ENCODE assay signal across 10 mouse cellular contexts in genomic region chr12:108541088-108541487, GRCm38 (mm10). TPM values are rescaled to one million over a fixed set of nuclear protein-coding genes. Genes with fewer than 3 reads are reported as not detected.
DNase-seq lines count a peak whose midpoint lies in the region; ATAC-seq and TF ChIP-seq lines count a peak whose summit lies in the region.
"Had no signal": no experiment of that assay in that cellular context is flagged by ENCODE, and none has a peak within 500 bp of the region (broad histone marks: within the 10 kb centered on the region; RNA-seq: fewer than 3 reads in every experiment).

No protein-coding gene starts in this region.

- DNase-seq in kidney, adult 2 months: peak; percentile 52
- DNase-seq in MN1 (ENCODE audit: low spot score): peak; percentile 55
- DNase-seq in cerebellum, postnatal 14 days: peak; percentile 77 to 78
- peak; percentile 65 for DNase-seq in lung, postnatal 0 days (ENCODE audit: low spot score)
- DNase-seq in retina, postnatal 7 days (ENCODE audit: low read depth, low spot score): peak; percentile 47

- no peak for TF ChIP-seq EP300 in lung, postnatal 0 days (IDR thresholded peaks at IDR 0.05)

- H3K4me3 ChIP-seq in kidney, adult 2 months (ENCODE audit: insufficient read depth, low read depth, low read length): no peak overlapping the region
- H3K4me3 ChIP-seq in kidney, embryonic 15.5 days (replicated peaks): no peak overlapping the region
- no peak overlapping the region for H3K4me3 ChIP-seq in intestine, embryonic 15.5 days (replicated peaks)
- no peak overlapping the region for H3K4me3 ChIP-seq in lung, postnatal 0 days (ENCODE audit: low read depth, low read length)
- H3K4me3 ChIP-seq: embryonic facial prominence, embryonic 13.5 days; limb, embryonic 13.5 days had no signal

- ATAC-seq in kidney, embryonic 15.5 days (replicated peaks; ENCODE audit: low FRiP score): no peak
- 0 out of 2 replicates have a peak, but pooled peaks have one; percentile 39 for ATAC-seq in intestine, embryonic 15.5 days
- ATAC-seq in lung, postnatal 0 days: 0 out of 2 replicates have a peak, but pooled peaks have one; percentile 40
- ATAC-seq in erythroblast, adult 5-6 weeks (replicated peaks; ENCODE audit: low FRiP score, poor library complexity, severe bottlenecking): no peak

- no peaks in the 10 kb centered on the region for H3K9me3 ChIP-seq in kidney, embryonic 15.5 days (replicated peaks)
- H3K9me3 ChIP-seq in intestine, embryonic 15.5 days: no peaks in the 10 kb centered on the region
- no peaks in the 10 kb centered on the region for H3K9me3 ChIP-seq in lung, postnatal 0 days (ENCODE audit: low read length)
- H3K9me3 ChIP-seq: embryonic facial prominence, embryonic 13.5 days; limb, embryonic 13.5 days had no signal

- no peaks in the 10 kb centered on the region for H3K36me3 ChIP-seq in kidney, adult 2 months (ENCODE audit: control insufficient read depth, insufficient read depth, low read length)
- peaks cover 31% of the 10 kb centered on the region for H3K36me3 ChIP-seq in kidney, embryonic 15.5 days
- H3K36me3 ChIP-seq in intestine, embryonic 15.5 days: peaks cover 4% of the 10 kb centered on the region; the same call in 1 of the 2 replicates
- H3K36me3 ChIP-seq in lung, postnatal 0 days (ENCODE audit: insufficient read depth, low read length): no peaks in the 10 kb centered on the region; the same call in 1 of the 2 replicates

- H3K4me1 ChIP-seq in kidney, adult 2 months (ENCODE audit: control insufficient read depth, insufficient read depth, low read length): no peaks in the 10 kb centered on the region
- peaks cover 6% of the 10 kb centered on the region for H3K4me1 ChIP-seq in kidney, embryonic 15.5 days
- H3K4me1 ChIP-seq in intestine, embryonic 15.5 days (replicated peaks): no peaks in the 10 kb centered on the region
- H3K4me1 ChIP-seq in lung, postnatal 0 days (ENCODE audit: insufficient read depth, low read depth, low read length): no peaks in the 10 kb centered on the region
- H3K4me1 ChIP-seq: embryonic facial prominence, embryonic 13.5 days; limb, embryonic 13.5 days had no signal

- WGBS in kidney, adult 2 months: 21% methylated on average over 6 of the region's 6 CpGs
- WGBS in kidney, embryonic 15.5 days: 32% methylated on average over 6 of the region's 6 CpGs
- WGBS in intestine, embryonic 15.5 days: 30% methylated on average over 6 of the region's 6 CpGs
- WGBS in lung, postnatal 0 days: 22% methylated on average over 6 of the region's 6 CpGs

- no peaks in the 10 kb centered on the region for H3K27me3 ChIP-seq in kidney, adult 2 months (replicated peaks; ENCODE audit: control insufficient read depth, insufficient read depth, low read length)
- H3K27me3 ChIP-seq in kidney, embryonic 15.5 days: no peaks in the 10 kb centered on the region
- H3K27me3 ChIP-seq in intestine, embryonic 15.5 days (replicated peaks): no peaks in the 10 kb centered on the region
- no peaks in the 10 kb centered on the region for H3K27me3 ChIP-seq in lung, postnatal 0 days (replicated peaks; ENCODE audit: insufficient read depth, low read length)
- H3K27me3 ChIP-seq: embryonic facial prominence, embryonic 13.5 days; limb, embryonic 13.5 days had no signal

- H3K9ac ChIP-seq in kidney, embryonic 15.5 days: no peak overlapping the region
- H3K9ac ChIP-seq in intestine, embryonic 15.5 days: no peak overlapping the region
- no peak overlapping the region for H3K9ac ChIP-seq in lung, postnatal 0 days (replicated peaks; ENCODE audit: low read depth)
- H3K9ac ChIP-seq: embryonic facial prominence, embryonic 13.5 days; limb, embryonic 13.5 days had no signal

- TF ChIP-seq POLR2A in kidney, adult 2 months (IDR thresholded peaks at IDR 0.05; ENCODE audit: low read depth, low read length): no peak

- peak; percentile 81 for TF ChIP-seq CTCF in kidney, adult 2 months (conservative IDR thresholded peaks at IDR 0.05; ENCODE audit: insufficient read depth, insufficient read length, low read depth, low read length)
- peak; percentile 89 for TF ChIP-seq CTCF in lung, postnatal 0 days (IDR thresholded peaks at IDR 0.05)

- no peak overlapping the region for H3K4me2 ChIP-seq in kidney, embryonic 15.5 days
- H3K4me2 ChIP-seq in intestine, embryonic 15.5 days (replicated peaks): no peak overlapping the region
- no peak overlapping the region for H3K4me2 ChIP-seq in lung, postnatal 0 days (replicated peaks; ENCODE audit: low read depth, low read length)
- H3K4me2 ChIP-seq: embryonic facial prominence, embryonic 13.5 days; limb, embryonic 13.5 days had no signal

- H3K27ac ChIP-seq in kidney, adult 2 months (ENCODE audit: insufficient read depth, low read depth, low read length): no peak overlapping the region
- no peak overlapping the region for H3K27ac ChIP-seq in kidney, embryonic 15.5 days
- H3K27ac ChIP-seq in intestine, embryonic 15.5 days: no peak overlapping the region
- H3K27ac ChIP-seq in lung, postnatal 0 days (ENCODE audit: low read length): no peak overlapping the region
- H3K27ac ChIP-seq: embryonic facial prominence, embryonic 13.5 days; limb, embryonic 13.5 days had no signal

RNA-seq across cellular contexts. Expression of gene Evl, which starts 13.4 kb away (rescaled TPM):
- 19.1 and 33.3 TPM in 2 replicates for polyA plus RNA-seq in kidney, adult 2 months (2012; rRNA removed)
- polyA plus RNA-seq in kidney, embryonic 15.5 days (2015; fragmentation: Nextera tagmentation; extraction: Ambion mirVana): 45.3 and 47.1 TPM in 2 replicates
- 43.8 and 45.7 TPM in 2 replicates for polyA plus RNA-seq in intestine, embryonic 15.5 days (2015; fragmentation: Nextera tagmentation; extraction: Ambion mirVana)
- 43.9 and 45.5 TPM in 2 replicates for polyA plus RNA-seq in lung, postnatal 0 days (2015; fragmentation: Nextera tagmentation; extraction: Ambion mirVana)
- 17.1 and 34.7 TPM in 2 replicates for total RNA-seq in erythroblast, adult 5-6 weeks (2015; ENCODE audit: low replicate concordance)
- 10.3 and 23.2 TPM in 2 replicates for total RNA-seq in erythroblast, adult 5-6 weeks (2017; ENCODE audit: low replicate concordance)

Comparison
In these comparisons a context has a peak if more than half of its experiments do, and no peak if none do; other contexts are left out.
1. ATAC-seq: peak in intestine, embryonic 15.5 days (single experiment) and lung, postnatal 0 days (single experiment); none in kidney, embryonic 15.5 days (single experiment) and erythroblast, adult 5-6 weeks (single experiment).
2. Peak in every context shown above with its lines, with median percentiles within 50 percentile points of each other: DNase-seq.